Mouse (Mus musculus) stomach, embryonic 14.5 days (tissue): ENCODE measurements around the gene Tns1. TPM values are rescaled to one million over a fixed set of nuclear protein-coding genes. Genes with fewer than 3 reads are reported as not detected.

Experiments
- ATAC-seq: fragments of 200-750 bp; cut with Nextera tagmentation; 2 replicates; pipeline ENCODE4 v1.8.0; 2017; ENCODE audit warnings: low read depth, moderate TSS enrichment; ENCODE audit not compliant: insufficient number of reproducible peaks, insufficient read depth, low FRiP score
- H3K27ac ChIP-seq: fragments of 300-500 bp; sonication (generic); 2 replicates; pipeline ENCODE4 v1.5.1; 2014; ENCODE audit warnings: mild to moderate bottlenecking, low read length, moderate library complexity, mixed read lengths
- H3K27me3 ChIP-seq: fragments of 300-500 bp; sonication (generic); 2 replicates; pipeline ENCODE4 v1.6.1; 2014; ENCODE audit warnings: low read length, control low read depth, mixed read lengths; ENCODE audit not compliant: control insufficient read depth, insufficient read depth
- H3K36me3 ChIP-seq: fragments of 300-500 bp; sonication (generic); 2 replicates; pipeline ENCODE4 v1.6.1; 2014; ENCODE audit warnings: mild to moderate bottlenecking, control low read depth, low read length, moderate library complexity, mixed read lengths; ENCODE audit not compliant: control insufficient read depth, insufficient read depth
- H3K4me1 ChIP-seq: fragments of 300-500 bp; sonication (generic); 2 replicates; pipeline ENCODE4 v1.6.1; 2014; ENCODE audit warnings: low read length, control low read depth, mixed read lengths; ENCODE audit not compliant: control insufficient read depth, insufficient read depth
- H3K4me2 ChIP-seq: fragments of 300-500 bp; sonication (generic); replicated peaks from 2 replicates; pipeline ENCODE4 v1.6.1; 2014; ENCODE audit warnings: low read depth, low read length, control low read depth
- H3K4me3 ChIP-seq: fragments of 300-500 bp; sonication (generic); 2 replicates; pipeline ENCODE4 v1.5.1; 2014; ENCODE audit warnings: low read depth, low read length, control low read depth
- H3K9ac ChIP-seq: fragments of 300-500 bp; sonication (generic); replicated peaks from 2 replicates; pipeline ENCODE4 v1.6.1; 2014; ENCODE audit warnings: low read depth, mild to moderate bottlenecking, control low read depth, low read length, moderate library complexity, mixed read lengths
- H3K9me3 ChIP-seq: fragments of 300-500 bp; sonication (generic); 2 replicates; pipeline ENCODE4 v1.6.1; 2016; ENCODE audit warnings: low read depth, low read length, control low read depth; ENCODE audit not compliant: control insufficient read depth
- WGBS: fragments of 180-500 bp; shearing (Covaris S2); extraction: QIAGEN DNeasy Blood & Tissue Kit; methylation state at CpG from one replicate; pipeline ENCODE4 v1.1.7; 2014; 5-methylcytosine and 5-hydroxymethylcytosine counted together
- polyA plus RNA-seq: library from polyadenylated mRNA; unstranded; fragments of >200 nt; fragmentation: Nextera tagmentation; extraction: Ambion mirVana; gene quantifications from 2 replicates; pipeline ENCODE4 v1.2.1, GENCODE M21; 2014

Gene Tns1
- polyA plus RNA-seq, 1 experiment from 2014 or later, result 35.3 TPM

DNA sequence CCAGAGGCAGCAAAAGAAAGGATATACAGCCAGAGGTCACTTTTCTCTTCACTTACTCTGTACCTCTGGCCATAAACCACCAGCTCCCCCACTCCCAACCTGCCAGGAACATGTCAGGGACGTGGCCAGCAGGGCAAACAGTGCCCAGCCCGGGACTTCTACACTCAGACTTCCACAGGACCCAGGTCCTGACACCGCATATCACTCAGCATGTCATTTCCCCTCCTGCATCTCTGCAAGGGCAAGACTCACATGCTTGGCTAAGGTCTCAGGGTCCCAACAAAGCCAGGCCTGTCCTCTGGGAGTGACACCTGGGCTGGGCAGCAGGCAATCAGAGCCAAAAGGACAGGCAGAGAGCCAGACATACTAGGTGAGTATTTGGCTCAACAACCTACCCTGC is 11.2 kb downstream of the Tns1 start:
- H3K36me3 ChIP-seq, result no peaks in the 10 kb centered on the region
- no peak overlapping the region for H3K9ac ChIP-seq
- peaks cover 11% of the 10 kb centered on the region for H3K4me1 ChIP-seq
- H3K27ac ChIP-seq, result no peak overlapping the region
- H3K9me3 ChIP-seq, result no peaks in the 10 kb centered on the region
- no peak overlapping the region for H3K4me2 ChIP-seq
- H3K4me3 ChIP-seq, result no peak overlapping the region
- 40% methylated on average over 3 of the region's 3 CpGs for WGBS
- no peak for ATAC-seq
- no peaks in the 10 kb centered on the region for H3K27me3 ChIP-seq

- no peaks in the 10 kb centered on the region for H3K36me3 ChIP-seq
- no peak overlapping the region for H3K9ac ChIP-seq
- H3K27ac ChIP-seq, result no peak overlapping the region
- H3K4me2 ChIP-seq, result 0 out of 2 replicates have a peak overlapping the region, but pooled peaks have one; percentile 3
- no peaks in the 10 kb centered on the region for H3K27me3 ChIP-seq
- H3K4me3 ChIP-seq, result no peak overlapping the region
- H3K9me3 ChIP-seq, result no peaks in the 10 kb centered on the region
- H3K4me1 ChIP-seq, result peaks cover 11% of the 10 kb centered on the region
- WGBS, result 45% methylated on average over 6 of the region's 6 CpGs
- ATAC-seq, result 0 out of 2 replicates have a peak, but pooled peaks have one; percentile 42
These were observed 12.6 kb downstream of the Tns1 start for GRCm38 (mm10) chr1:74111696-74112030.

GRCm38 (mm10) chr1:74110932-74111695 is 13.1 kb downstream of the Tns1 start:
- H3K4me1 ChIP-seq, result peaks cover 11% of the 10 kb centered on the region
- ATAC-seq, result no peak; the same call in 1 of the 2 replicates
- no peak overlapping the region for H3K4me3 ChIP-seq
- no peak overlapping the region for H3K9ac ChIP-seq
- 0 out of 2 replicates have a peak overlapping the region, but pooled peaks have one; percentile 6 for H3K27ac ChIP-seq
- 25% methylated on average over 8 of the region's 8 CpGs for WGBS
- H3K27me3 ChIP-seq, result no peaks in the 10 kb centered on the region
- H3K9me3 ChIP-seq, result no peaks in the 10 kb centered on the region
- no peaks in the 10 kb centered on the region for H3K36me3 ChIP-seq
- 0 out of 2 replicates have a peak overlapping the region, but pooled peaks have one; percentile 3 for H3K4me2 ChIP-seq

DNA sequence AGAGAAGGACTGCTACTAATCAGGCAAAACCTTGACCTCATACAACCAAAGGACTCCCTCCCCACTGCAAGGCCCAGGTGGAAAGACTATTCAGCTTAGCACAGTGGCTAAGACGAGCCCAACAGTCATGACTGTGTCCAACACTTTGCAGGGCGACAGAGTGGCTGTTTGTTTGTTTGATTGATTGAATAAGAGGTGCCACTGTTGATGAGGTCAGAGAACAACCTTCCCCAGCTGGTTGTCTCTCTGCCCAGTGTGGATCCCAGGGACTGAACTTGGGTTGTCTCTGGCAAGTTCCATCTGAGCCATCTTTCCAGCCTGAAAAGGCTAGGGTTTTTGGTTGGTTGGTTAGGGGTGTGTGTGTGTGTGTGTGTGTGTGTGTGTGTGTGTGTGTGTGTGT is 14.6 kb downstream of the Tns1 start:
- peaks cover 11% of the 10 kb centered on the region for H3K4me1 ChIP-seq
- no peaks in the 10 kb centered on the region for H3K36me3 ChIP-seq
- no peak overlapping the region for H3K4me2 ChIP-seq
- no peak for ATAC-seq
- H3K4me3 ChIP-seq, result no peak overlapping the region
- 46% methylated on average over 2 of the region's 2 CpGs for WGBS
- no peak overlapping the region for H3K9ac ChIP-seq
- H3K9me3 ChIP-seq, result no peaks in the 10 kb centered on the region
- no peaks in the 10 kb centered on the region for H3K27me3 ChIP-seq
- no peak overlapping the region for H3K27ac ChIP-seq

DNA sequence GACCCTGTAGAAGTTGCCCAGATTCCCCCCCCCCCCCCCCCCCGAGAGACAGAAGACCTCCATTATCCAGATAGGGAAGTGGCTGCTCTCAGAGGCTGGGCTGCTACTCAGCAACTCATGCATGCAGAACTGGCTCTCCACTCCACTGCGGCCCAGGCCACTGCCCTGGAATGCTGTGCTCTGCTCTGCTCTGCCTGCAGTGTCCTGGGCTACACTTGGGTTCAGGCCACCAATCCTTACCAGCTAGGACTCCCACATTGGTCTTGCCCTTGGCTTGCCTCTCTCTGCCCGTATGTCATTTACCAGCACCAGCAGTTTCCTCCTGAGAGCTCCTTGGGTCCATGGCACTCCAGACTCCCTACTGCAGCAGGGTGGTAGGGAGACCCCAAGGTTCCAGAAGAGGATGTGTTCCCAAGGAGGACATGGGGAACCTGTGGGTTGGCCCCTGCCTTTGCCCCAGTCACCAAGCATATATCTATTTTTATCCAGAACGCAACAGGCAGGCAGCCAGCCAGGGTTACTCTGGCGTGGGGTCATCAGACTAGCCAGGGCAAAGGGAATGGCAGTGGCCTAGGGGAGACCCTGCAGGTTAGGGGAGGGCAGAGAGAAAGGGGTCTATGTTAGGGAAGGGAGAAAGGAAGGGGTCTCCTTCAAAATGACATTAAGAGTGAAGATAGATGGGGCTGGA is 16.2 kb downstream of the Tns1 start:
- Histone ChIP-seq H3K9me3 (no peaks in the 10 kb centered on the region), H3K4me1 (peaks cover 25% of the 10 kb centered on the region), H3K27ac (no peak overlapping the region), H3K9ac (no peak overlapping the region), H3K27me3 (no peaks in the 10 kb centered on the region), H3K4me3 (no peak overlapping the region), H3K4me2 (no peak overlapping the region), H3K36me3 (no peaks in the 10 kb centered on the region)
- no peak for ATAC-seq
- WGBS, result 74% methylated on average over 4 of the region's 5 CpGs

- no peak for ATAC-seq
These were observed 18.0 kb downstream of the Tns1 start for GRCm38 (mm10) chr1:74106214-74106613.

GRCm38 (mm10) chr1:74105660-74106059 is 18.6 kb downstream of the Tns1 start:
- Histone ChIP-seq H3K9me3 (no peaks in the 10 kb centered on the region), H3K27ac (no peak overlapping the region), H3K36me3 (no peaks in the 10 kb centered on the region), H3K4me2 (no peak overlapping the region), H3K27me3 (no peaks in the 10 kb centered on the region), H3K4me1 (peaks cover 14% of the 10 kb centered on the region), H3K4me3 (no peak overlapping the region), H3K9ac (no peak overlapping the region)
- WGBS, result 87% methylated on average over 4 of the region's 4 CpGs
- no peak for ATAC-seq

More at GRCm38 (mm10) chr1:74106214-74106613, 18.0 kb downstream of the Tns1 start:
- H3K9ac ChIP-seq, result no peak overlapping the region
- 56% methylated on average over 6 of the region's 6 CpGs for WGBS
- H3K4me1 ChIP-seq, result peaks cover 18% of the 10 kb centered on the region
- H3K4me3 ChIP-seq, result no peak overlapping the region
- no peaks in the 10 kb centered on the region for H3K27me3 ChIP-seq
- no peaks in the 10 kb centered on the region for H3K9me3 ChIP-seq
- no peak overlapping the region for H3K27ac ChIP-seq
- no peak overlapping the region for H3K4me2 ChIP-seq
- H3K36me3 ChIP-seq, result no peaks in the 10 kb centered on the region

DNA sequence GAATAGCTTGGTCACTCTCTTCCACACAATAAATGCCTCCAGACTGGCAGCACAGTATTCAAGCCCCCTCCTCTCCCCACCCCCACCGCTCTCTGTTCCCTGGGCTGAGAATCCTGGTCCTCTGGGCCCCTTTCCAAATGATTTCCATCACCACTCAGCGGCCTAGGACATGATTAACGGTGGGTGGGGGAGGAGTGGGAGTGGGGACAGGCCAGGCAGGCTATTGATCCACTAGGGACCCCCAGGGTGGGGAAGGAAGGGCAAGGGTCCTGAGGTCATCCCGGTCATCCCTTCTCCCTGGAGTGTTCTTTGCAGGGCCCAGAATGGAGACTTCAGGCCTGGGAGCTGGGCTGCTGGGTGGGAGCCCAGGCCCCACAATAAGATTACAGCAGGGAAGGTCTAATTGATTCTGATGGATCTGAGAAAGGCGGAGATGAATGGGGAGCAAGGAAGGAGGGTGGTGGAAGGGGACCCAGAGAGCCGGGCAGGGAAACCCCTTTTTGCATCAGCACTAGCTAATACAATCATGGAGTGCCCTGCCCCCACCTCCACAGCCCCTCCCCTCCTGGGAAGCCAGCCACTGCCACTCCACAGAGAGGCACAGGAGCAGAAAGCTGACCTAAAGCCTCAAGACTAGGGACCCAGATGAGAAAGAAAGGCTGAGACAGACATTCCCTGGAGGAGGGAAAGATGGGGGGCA is 20.4 kb downstream of the Tns1 start:
- Histone ChIP-seq H3K36me3 (no peaks in the 10 kb centered on the region), H3K27me3 (no peaks in the 10 kb centered on the region), H3K4me3 (no peak overlapping the region), H3K9ac (no peak overlapping the region), H3K9me3 (no peaks in the 10 kb centered on the region), H3K4me2 (no peak overlapping the region), H3K27ac (no peak overlapping the region), H3K4me1 (peaks cover 21% of the 10 kb centered on the region)
- ATAC-seq, result peak; percentile 43; the same call in 1 of the 2 replicates
- WGBS, result 24% methylated on average over 6 of the region's 6 CpGs
